Mouse (Mus musculus): Measurements from ENCODE around the gene Ano6. TPM values are rescaled to one million over a fixed set of nuclear protein-coding genes. Genes with fewer than 3 reads are reported as not detected.

Ano6 gene
- total and polyA plus RNA-seq, 3 experiments = 14.9 to 27.0 (median 18.4) TPM

DNA sequence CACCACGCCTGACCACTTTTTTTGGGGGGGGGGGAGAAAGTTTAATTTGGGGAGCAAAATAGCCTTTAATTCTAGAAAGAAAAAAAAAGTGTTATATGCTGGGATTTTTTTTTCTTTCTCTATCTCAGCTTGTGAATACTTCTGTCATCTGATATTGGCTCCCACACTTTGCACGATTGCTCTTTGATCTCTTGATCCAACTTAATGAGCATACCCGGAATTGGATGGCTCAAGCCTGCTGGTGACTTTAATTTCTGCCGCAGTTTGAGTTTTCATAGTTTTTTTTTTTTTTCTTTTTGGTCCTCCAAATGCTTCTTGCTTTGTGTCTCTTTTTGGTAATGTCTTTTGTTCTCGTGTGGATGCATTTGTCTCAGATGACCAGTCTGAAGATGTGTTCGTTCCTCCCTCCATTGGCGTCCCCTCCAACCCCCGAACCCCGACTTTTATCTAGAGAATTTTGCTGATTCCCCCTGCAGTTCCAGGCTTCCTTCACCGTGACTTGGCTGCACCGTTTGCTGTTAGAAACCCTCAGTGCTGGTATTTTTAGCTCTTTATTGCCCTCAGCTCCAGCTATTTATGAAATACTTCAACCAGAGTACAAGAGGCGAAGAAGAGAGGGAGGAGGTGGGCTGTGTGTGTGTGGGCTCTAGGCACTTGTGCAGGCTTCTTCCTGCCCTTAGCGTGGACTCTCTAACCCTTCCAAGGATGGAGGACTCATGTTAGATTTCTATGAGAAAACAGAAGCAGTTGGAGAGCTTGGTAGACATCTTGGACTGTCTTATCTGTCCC lies 46.2 kb downstream of the Ano6 start:
- H3K4me2 ChIP-seq (ENCODE audit: insufficient read depth, low read depth, poor library complexity, severe bottlenecking) = no peak overlapping the region
- no peaks in the 10 kb centered on the region for H3K27me3 ChIP-seq (replicated peaks)
- H3K9ac ChIP-seq (ENCODE audit: insufficient read depth, low read depth) = no peak overlapping the region
- no peak overlapping the region for H3K27ac ChIP-seq (ENCODE audit: insufficient read depth, low read depth)
- no peak overlapping the region for H3K4me3 ChIP-seq (replicated peaks in 1 of 3; ENCODE audit: low read depth in 2 of 3, low read length in 2 of 3, poor library complexity in 1 of 3)
- dilution Hi-C loops (cut with MboI; ENCODE audit: extremely low pct_ligation_motif_present, extremely low pct_unique_long_range_greater_than_20kb, low sequenced_read_pairs) (no loop called here), in situ Hi-C loops (cut with MboI; ENCODE audit: low pct_ligation_motif_present, low pct_unique_long_range_greater_than_20kb, low sequenced_read_pairs) (no loop called here)
- peaks cover 0 to 27% of the 10 kb centered on the region in 2 experiments for H3K36me3 ChIP-seq (replicated peaks in 1 of 2; ENCODE audit: control insufficient read depth in 1 of 2, insufficient read depth in 1 of 2, low read length in 1 of 2)
- peaks cover 0 to 12% of the 10 kb centered on the region in 2 experiments; a peak in 1 of 4 replicates for H3K4me1 ChIP-seq (ENCODE audit: control insufficient read depth in 1 of 2, insufficient read depth in 2 of 2)
- 0 out of 2 replicates have a peak, but pooled peaks cover 2% of the 10 kb centered on the region for H3K79me2 ChIP-seq (replicated peaks; ENCODE audit: control insufficient read depth, extremely low read depth, insufficient read depth, poor library complexity, severe bottlenecking)
- no peak for DNase-seq (ENCODE audit: extremely low read depth)
- H3K9me3 ChIP-seq (replicated peaks; ENCODE audit: low read length) = no peaks in the 10 kb centered on the region
- TF ChIP-seq BHLHE40 (IDR thresholded peaks at IDR 0.05; ENCODE audit: low read depth, low read length) (no peak), JUND (conservative IDR thresholded peaks at IDR 0.05; ENCODE audit: low read depth, low read length) (no peak), MAZ (IDR thresholded peaks at IDR 0.05; ENCODE audit: low read depth, low read length) (no peak)

DNA sequence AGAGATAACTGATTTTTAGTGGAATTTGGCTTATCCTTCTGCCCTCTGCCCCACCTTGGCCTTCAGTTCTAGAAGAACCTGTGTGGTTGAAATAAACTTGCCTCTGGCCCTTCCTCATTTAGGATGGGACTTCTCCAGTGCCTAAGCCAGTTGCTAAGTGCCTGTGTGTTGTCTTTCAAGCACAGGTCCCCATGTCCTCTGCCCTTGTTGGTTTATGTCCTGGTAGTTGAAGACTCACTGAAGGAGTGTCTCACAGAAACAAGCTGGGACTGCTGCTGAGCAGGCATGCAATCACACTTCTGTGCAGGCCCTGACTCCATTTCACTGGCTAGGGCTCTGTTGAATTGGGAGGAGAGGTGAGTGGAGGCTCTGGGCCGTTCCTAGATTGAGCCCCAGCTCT lies 46.9 kb downstream of the Ano6 start:
- H3K9ac ChIP-seq (ENCODE audit: insufficient read depth, low read depth) = no peak overlapping the region
- H3K36me3 ChIP-seq (replicated peaks in 1 of 2; ENCODE audit: control insufficient read depth in 1 of 2, insufficient read depth in 1 of 2, low read length in 1 of 2) = peaks cover 0 to 31% of the 10 kb centered on the region in 2 experiments
- H3K4me2 ChIP-seq (ENCODE audit: insufficient read depth, low read depth, poor library complexity, severe bottlenecking) = no peak overlapping the region
- dilution Hi-C loops (cut with MboI; ENCODE audit: extremely low pct_ligation_motif_present, extremely low pct_unique_long_range_greater_than_20kb, low sequenced_read_pairs) (no loop called here), in situ Hi-C loops (cut with MboI; ENCODE audit: low pct_ligation_motif_present, low pct_unique_long_range_greater_than_20kb, low sequenced_read_pairs) (no loop called here)
- DNase-seq (ENCODE audit: extremely low read depth) = no peak
- 0 out of 2 replicates have a peak, but pooled peaks cover 2% of the 10 kb centered on the region for H3K79me2 ChIP-seq (replicated peaks; ENCODE audit: control insufficient read depth, extremely low read depth, insufficient read depth, poor library complexity, severe bottlenecking)
- no peaks in the 10 kb centered on the region for H3K27me3 ChIP-seq (replicated peaks)
- H3K9me3 ChIP-seq (replicated peaks; ENCODE audit: low read length) = no peaks in the 10 kb centered on the region
- H3K27ac ChIP-seq (ENCODE audit: insufficient read depth, low read depth) = no peak overlapping the region
- no peak overlapping the region for H3K4me3 ChIP-seq (replicated peaks in 1 of 3; ENCODE audit: low read depth in 2 of 3, low read length in 2 of 3, poor library complexity in 1 of 3)
- TF ChIP-seq UBTF (IDR thresholded peaks at IDR 0.05; ENCODE audit: low read depth, low read length) = no peak
- TF ChIP-seq MAZ (IDR thresholded peaks at IDR 0.05; ENCODE audit: low read depth, low read length) = no peak
- TF ChIP-seq HCFC1 (IDR thresholded peaks at IDR 0.05; ENCODE audit: low read depth, low read length) = no peak
- TF ChIP-seq MEF2A (IDR thresholded peaks at IDR 0.05; ENCODE audit: borderline replicate concordance, low read depth, low read length) = no peak
- no peak for TF ChIP-seq USF1 (IDR thresholded peaks at IDR 0.05; ENCODE audit: low read depth, low read length)
- TF ChIP-seq RAD21 (IDR thresholded peaks at IDR 0.05; ENCODE audit: low read depth, low read length) = no peak
- TF ChIP-seq MYC (IDR thresholded peaks at IDR 0.05; ENCODE audit: low read depth, low read length) = no peak
- no peak for TF ChIP-seq POLR2A (IDR thresholded peaks at IDR 0.05; ENCODE audit: low read depth, low read length)
- TF ChIP-seq ETS1 (conservative IDR thresholded peaks at IDR 0.05; ENCODE audit: low read depth, low read length) = no peak
- TF ChIP-seq CTCF (conservative IDR thresholded peaks at IDR 0.05 in 1 of 2, IDR thresholded peaks at IDR 0.05 in 1 of 2; ENCODE audit: low read depth in 2 of 2, low read length in 2 of 2) = no peak
- TF ChIP-seq ELF1 (IDR thresholded peaks at IDR 0.05; ENCODE audit: low read depth, low read length) = no peak
- TF ChIP-seq BHLHE40 (IDR thresholded peaks at IDR 0.05; ENCODE audit: low read depth, low read length) = no peak
- TF ChIP-seq KAT2A (IDR thresholded peaks at IDR 0.05; ENCODE audit: insufficient replicate concordance, low read length) = no peak
- no peak for TF ChIP-seq IRF4 (IDR thresholded peaks at IDR 0.05; ENCODE audit: low read depth, low read length)
- TF ChIP-seq MXI1 (IDR thresholded peaks at IDR 0.05; ENCODE audit: low read depth, low read length) = no peak
- no peak for TF ChIP-seq ZKSCAN1 (IDR thresholded peaks at IDR 0.05; ENCODE audit: borderline replicate concordance, low read depth, low read length)
- no peak for TF ChIP-seq NRF1 (IDR thresholded peaks at IDR 0.05; ENCODE audit: low read depth, low read length)
- peaks cover 0 to 12% of the 10 kb centered on the region in 2 experiments; a peak in 1 of 4 replicates for H3K4me1 ChIP-seq (ENCODE audit: control insufficient read depth in 1 of 2, insufficient read depth in 2 of 2)

Data from CH12.LX (cell line).